Mouse (Mus musculus) CD4-positive, CD25-positive, alpha-beta regulatory T cell, adult 9 weeks (primary cell): ENCODE data around the gene Ctsr. TPM values are rescaled to one million over a fixed set of nuclear protein-coding genes. Genes with fewer than 3 reads are reported as not detected.

Experiments used
- polyA plus RNA-seq: library from polyadenylated mRNA; unstranded; fragments of 100-300 nt; shearing (Covaris generic); gene quantifications from one replicate; pipeline ENCODE4 v1.2.1, GENCODE M21; 2017

The Ctsr gene
- not detected for polyA plus RNA-seq

DNA sequence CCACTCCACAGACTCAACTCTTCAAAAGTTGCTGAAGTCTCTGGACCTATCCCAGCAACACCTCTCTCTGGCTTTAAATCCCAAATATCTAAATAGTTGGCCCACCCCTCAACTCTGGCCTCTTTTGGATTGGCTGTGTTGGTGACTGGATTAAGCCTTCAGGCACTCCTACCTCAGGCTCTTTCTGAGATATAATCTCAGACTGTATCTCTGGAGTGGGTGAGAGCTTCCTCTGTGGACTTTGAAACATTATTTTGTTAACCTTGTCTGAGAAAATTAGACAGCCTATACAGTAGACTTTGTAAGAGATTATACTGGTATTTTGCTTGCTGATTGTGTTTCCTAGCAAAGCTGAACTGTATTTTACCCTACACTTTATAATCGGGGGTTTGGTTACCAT lies at the start of gene Ctsr:
Gene Ctsr (minus strand): TSS at position 101 of the 400 bp plus-strand sequence.

DNA sequence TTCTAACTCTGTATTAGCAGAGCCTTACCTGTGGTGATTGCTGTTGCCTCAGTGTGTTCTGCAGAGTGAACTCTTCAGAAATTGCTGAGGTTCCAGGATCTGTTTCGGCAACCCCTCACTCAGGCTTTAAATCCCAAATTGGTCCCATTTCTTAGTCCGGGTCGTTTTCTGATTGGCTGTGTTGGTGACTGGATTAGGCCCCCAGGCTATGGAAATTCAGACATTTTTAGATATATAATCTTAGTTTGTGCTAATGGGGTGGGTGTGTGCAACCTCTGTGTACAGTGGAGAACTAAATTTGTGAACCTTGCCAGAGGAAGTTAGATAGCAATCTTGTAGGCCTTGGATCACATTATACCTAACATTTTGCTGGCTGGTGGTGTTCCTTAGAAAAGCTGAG lies 39.3 kb upstream of the Ctsr start, which contains the start of gene Cts6:
Gene Cts6 (minus strand): TSS at position 101 of the 400 bp plus-strand sequence.

Other genes starting within 250 kb of the Ctsr start
- gene Gm49393, start 228.7 kb downstream of the Ctsr start, polyA plus RNA-seq: not detected
- gene Gm49391, start 227.7 kb downstream of the Ctsr start, polyA plus RNA-seq: not detected
- 23.8 TPM for gene Ctla2a, start 227.6 kb downstream of the Ctsr start, polyA plus RNA-seq
- gene Tpbpa, start 222.3 kb downstream of the Ctsr start, polyA plus RNA-seq: not detected
- not detected for gene Ctsj, start 158.3 kb downstream of the Ctsr start, polyA plus RNA-seq
- gene Ctsq, start 123.6 kb downstream of the Ctsr start, polyA plus RNA-seq: not detected
- not detected for gene Cts6, start 39.2 kb upstream of the Ctsr start, polyA plus RNA-seq
- not detected for gene Cts8, start 91.1 kb upstream of the Ctsr start, polyA plus RNA-seq
- not detected for gene Gm49398, start 124.6 kb upstream of the Ctsr start, polyA plus RNA-seq
- not detected for gene Cts7, start 193.9 kb upstream of the Ctsr start, polyA plus RNA-seq